Mouse (Mus musculus): Measurements from ENCODE around the gene Rhox3f.
"Not testable (repeated sequence)": the region's sequence is repeated elsewhere in the genome, so short reads cannot be mapped to it uniquely, and the experiment has no call there.

GRCm38 (mm10) chrX:37557112-37557511 lies 23.7 kb upstream of the Rhox3f start, which contains the start of gene Rhox4e:
- TF ChIP-seq CTCF, EP300 (IDR thresholded peaks at IDR 0.05; ENCODE audit: low read depth): not testable (repeated sequence)

All from liver, embryonic 14.5 days (tissue).